Mouse (Mus musculus) liver, embryonic 12.5 days (tissue): Measurements from ENCODE around the gene Ugdh. TPM values are rescaled to one million over a fixed set of nuclear protein-coding genes. Genes with fewer than 3 reads are reported as not detected.
"Not testable (repeated sequence)": the region's sequence is repeated elsewhere in the genome, so short reads cannot be mapped to it uniquely, and the experiment has no call there.

Source experiments
- ATAC-seq: fragments of 200-750 bp; cut with Nextera tagmentation; 2 replicates; pipeline ENCODE4 v1.8.0; 2017; ENCODE audit warnings: moderate number of reproducible peaks, mild to moderate bottlenecking, moderate library complexity
- H3K27ac ChIP-seq: fragments of 300-500 bp; sonication (generic); 2 replicates; pipeline ENCODE4 v1.5.1; 2016; ENCODE audit warnings: mild to moderate bottlenecking
- H3K27me3 ChIP-seq: fragments of 300-500 bp; sonication (generic); replicated peaks from 2 replicates; pipeline ENCODE4 v1.6.1; 2016; ENCODE audit warnings: mild to moderate bottlenecking, moderate library complexity
- H3K36me3 ChIP-seq: fragments of 300-500 bp; sonication (generic); 2 replicates; pipeline ENCODE4 v1.6.1; 2016; ENCODE audit warnings: mild to moderate bottlenecking, moderate library complexity
- H3K4me1 ChIP-seq: fragments of 300-500 bp; sonication (generic); 2 replicates; pipeline ENCODE4 v1.6.1; 2016
- H3K4me2 ChIP-seq: fragments of 300-500 bp; sonication (generic); 2 replicates; pipeline ENCODE4 v1.6.1; 2016; ENCODE audit warnings: mild to moderate bottlenecking, moderate library complexity
- H3K4me3 ChIP-seq: fragments of 300-500 bp; sonication (generic); 2 replicates; pipeline ENCODE4 v1.5.1; 2016; ENCODE audit warnings: mild to moderate bottlenecking, moderate library complexity
- H3K9ac ChIP-seq: fragments of 300-500 bp; sonication (generic); 2 replicates; pipeline ENCODE4 v1.6.1; 2016; ENCODE audit warnings: mild to moderate bottlenecking, moderate library complexity
- H3K9me3 ChIP-seq: fragments of 300-500 bp; sonication (generic); replicated peaks from 2 replicates; pipeline ENCODE4 v1.6.1; 2016; ENCODE audit warnings: mild to moderate bottlenecking, moderate library complexity
- WGBS: fragments of 180-500 bp; shearing (Covaris S2); methylation state at CpG from one replicate; pipeline ENCODE4 v1.1.7; 2016; ENCODE audit not compliant: insufficient replicate concordance; 5-methylcytosine and 5-hydroxymethylcytosine counted together
- polyA plus RNA-seq: library from polyadenylated mRNA; unstranded; fragments of >200 nt; fragmentation: Nextera tagmentation; extraction: Ambion mirVana; gene quantifications from 2 replicates; pipeline ENCODE4 v1.2.1, GENCODE M21; 2016

The Ugdh gene
- 24.1 and 26.3 TPM in 2 replicates for polyA plus RNA-seq

GRCm38 (mm10) chr5:65435806-65436561 lies at the start of gene Ugdh:
Gene Ugdh, minus strand, starts transcription at chr5:65435949.
- Histone ChIP-seq H3K9ac (peak within 1 kb of the TSS; percentile 81), H3K27ac (peak within 1 kb of the TSS; percentile 78), H3K9me3 (no peaks in the 10 kb centered on the region), H3K36me3 (no peaks in the 10 kb centered on the region), H3K4me3 (peak within 1 kb of the TSS; percentile 81), H3K27me3 (peaks cover 7% of the 10 kb centered on the region; the same call in 1 of the 2 replicates), H3K4me1 (peaks cover 19% of the 10 kb centered on the region), H3K4me2 (peak within 1 kb of the TSS; percentile 95)
- WGBS = under 1% methylated on average over 51 of the region's 51 CpGs
- peak; percentile 98 for ATAC-seq

- no peak for ATAC-seq
- peaks cover 39% of the 10 kb centered on the region for H3K4me1 ChIP-seq
- WGBS = 71% methylated on average over 4 of the region's 4 CpGs
- H3K27ac ChIP-seq = no peak overlapping the region
- no peak overlapping the region for H3K4me3 ChIP-seq
- H3K36me3 ChIP-seq = no peaks in the 10 kb centered on the region
- no peak overlapping the region for H3K9ac ChIP-seq
- H3K27me3 ChIP-seq = no peaks in the 10 kb centered on the region
- no peaks in the 10 kb centered on the region for H3K9me3 ChIP-seq
- H3K4me2 ChIP-seq = no peak overlapping the region
Measured at GRCm38 (mm10) chr5:65482996-65483395, 47.2 kb upstream of the Ugdh start.

- ATAC-seq = peak; percentile 50
- WGBS = 16% methylated on average over 4 of the region's 4 CpGs
- H3K4me3 ChIP-seq = no peak overlapping the region
- no peaks in the 10 kb centered on the region for H3K27me3 ChIP-seq
- H3K9ac ChIP-seq = no peak overlapping the region
- H3K9me3 ChIP-seq = no peaks in the 10 kb centered on the region
- no peak overlapping the region for H3K4me2 ChIP-seq
- 0 out of 2 replicates have a peak overlapping the region, but pooled peaks have one; percentile 9 for H3K27ac ChIP-seq
- H3K36me3 ChIP-seq = no peaks in the 10 kb centered on the region
- H3K4me1 ChIP-seq = peaks cover 55% of the 10 kb centered on the region
Measured at GRCm38 (mm10) chr5:65480511-65480910, 44.8 kb upstream of the Ugdh start.

GRCm38 (mm10) chr5:65479681-65480445 lies 44.1 kb upstream of the Ugdh start:
- Histone ChIP-seq H3K4me2 (no peak overlapping the region), H3K9me3 (no peaks in the 10 kb centered on the region), H3K36me3 (no peaks in the 10 kb centered on the region), H3K4me3 (no peak overlapping the region), H3K27me3 (no peaks in the 10 kb centered on the region), H3K9ac (peak overlapping the region; percentile 1; the same call in 1 of the 2 replicates), H3K4me1 (peaks cover 60% of the 10 kb centered on the region), H3K27ac (no peak overlapping the region)
- no peak for ATAC-seq
- 75% methylated on average over 9 of the region's 9 CpGs for WGBS

- no peaks in the 10 kb centered on the region for H3K27me3 ChIP-seq
- 66% methylated on average over 4 of the region's 4 CpGs for WGBS
- H3K9ac ChIP-seq = no peak overlapping the region
- ATAC-seq = no peak
- H3K9me3 ChIP-seq = no peaks in the 10 kb centered on the region
- no peaks in the 10 kb centered on the region for H3K36me3 ChIP-seq
- no peak overlapping the region for H3K27ac ChIP-seq
- H3K4me3 ChIP-seq = no peak overlapping the region
- no peak overlapping the region for H3K4me2 ChIP-seq
- H3K4me1 ChIP-seq = peaks cover 54% of the 10 kb centered on the region
Measured at GRCm38 (mm10) chr5:65478224-65478623, 42.5 kb upstream of the Ugdh start.

- peak; percentile 82 for ATAC-seq
- not testable (repeated sequence) for H3K27me3 ChIP-seq, H3K36me3 ChIP-seq, H3K4me3 ChIP-seq, H3K9me3 ChIP-seq, H3K4me2 ChIP-seq, H3K9ac ChIP-seq
- Histone ChIP-seq H3K4me1 (peaks cover 54% of the 10 kb centered on the region), H3K27ac (peak overlapping the region; percentile 67)
- WGBS = 35% methylated on average over 4 of the region's 4 CpGs
Measured at GRCm38 (mm10) chr5:65476739-65477138, 41.0 kb upstream of the Ugdh start.

GRCm38 (mm10) chr5:65475806-65476205 lies 40.1 kb upstream of the Ugdh start:
- H3K27me3 ChIP-seq = no peaks in the 10 kb centered on the region
- H3K27ac ChIP-seq = 0 out of 2 replicates have a peak overlapping the region, but pooled peaks have one; percentile 12
- WGBS = 39% methylated on average over 2 of the region's 2 CpGs
- peaks cover 52% of the 10 kb centered on the region for H3K4me1 ChIP-seq
- no peak for ATAC-seq
- no peak overlapping the region for H3K4me3 ChIP-seq
- no peak overlapping the region for H3K9ac ChIP-seq
- no peaks in the 10 kb centered on the region for H3K9me3 ChIP-seq
- no peak overlapping the region for H3K4me2 ChIP-seq
- no peaks in the 10 kb centered on the region for H3K36me3 ChIP-seq

GRCm38 (mm10) chr5:65469766-65470165 lies 34.0 kb upstream of the Ugdh start:
- WGBS = 68% methylated on average over 6 of the region's 6 CpGs
- ATAC-seq = no peak
- no peak overlapping the region for H3K9ac ChIP-seq
- H3K9me3 ChIP-seq = no peaks in the 10 kb centered on the region
- no peak overlapping the region for H3K27ac ChIP-seq
- 0 out of 2 replicates have a peak, but pooled peaks cover 1% of the 10 kb centered on the region for H3K4me1 ChIP-seq
- H3K4me3 ChIP-seq = no peak overlapping the region
- H3K27me3 ChIP-seq = no peaks in the 10 kb centered on the region
- H3K4me2 ChIP-seq = no peak overlapping the region
- H3K36me3 ChIP-seq = peaks cover 20% of the 10 kb centered on the region

GRCm38 (mm10) chr5:65466911-65467310 lies 31.2 kb upstream of the Ugdh start:
- Histone ChIP-seq H3K36me3 (peaks cover 20% of the 10 kb centered on the region), H3K4me3 (no peak overlapping the region), H3K27ac (no peak overlapping the region), H3K9ac (no peak overlapping the region), H3K4me2 (no peak overlapping the region), H3K9me3 (no peaks in the 10 kb centered on the region), H3K4me1 (no peaks in the 10 kb centered on the region), H3K27me3 (no peaks in the 10 kb centered on the region)
- 55% methylated on average over 3 of the region's 3 CpGs for WGBS
- ATAC-seq = no peak

- no peak for ATAC-seq
- no peak overlapping the region for H3K4me3 ChIP-seq
- no peak overlapping the region for H3K27ac ChIP-seq
- no peaks in the 10 kb centered on the region for H3K36me3 ChIP-seq
- no peak overlapping the region for H3K9ac ChIP-seq
- H3K4me2 ChIP-seq = no peak overlapping the region
- no peaks in the 10 kb centered on the region for H3K9me3 ChIP-seq
- no peaks in the 10 kb centered on the region for H3K4me1 ChIP-seq
- 78% methylated on average over 14 of the region's 14 CpGs for WGBS
- no peaks in the 10 kb centered on the region for H3K27me3 ChIP-seq
Measured at GRCm38 (mm10) chr5:65460361-65460760, 24.6 kb upstream of the Ugdh start.

- 76% methylated on average over 3 of the region's 3 CpGs for WGBS
Measured at GRCm38 (mm10) chr5:65459454-65459853, 23.7 kb upstream of the Ugdh start.

GRCm38 (mm10) chr5:65457846-65458245 lies 22.1 kb upstream of the Ugdh start:
- ATAC-seq = no peak
- H3K27ac ChIP-seq = no peak overlapping the region
- no peak overlapping the region for H3K9ac ChIP-seq
- H3K36me3 ChIP-seq = no peaks in the 10 kb centered on the region
- no peaks in the 10 kb centered on the region for H3K9me3 ChIP-seq
- WGBS = 53% methylated on average over 5 of the region's 5 CpGs
- no peak overlapping the region for H3K4me2 ChIP-seq
- H3K4me1 ChIP-seq = no peaks in the 10 kb centered on the region
- no peaks in the 10 kb centered on the region for H3K27me3 ChIP-seq
- no peak overlapping the region for H3K4me3 ChIP-seq

More at GRCm38 (mm10) chr5:65459454-65459853, 23.7 kb upstream of the Ugdh start:
- no peak overlapping the region for H3K4me2 ChIP-seq
- H3K27me3 ChIP-seq = no peaks in the 10 kb centered on the region
- H3K4me1 ChIP-seq = no peaks in the 10 kb centered on the region
- H3K27ac ChIP-seq = no peak overlapping the region
- no peak for ATAC-seq
- no peaks in the 10 kb centered on the region for H3K9me3 ChIP-seq
- no peak overlapping the region for H3K4me3 ChIP-seq
- H3K9ac ChIP-seq = no peak overlapping the region
- H3K36me3 ChIP-seq = no peaks in the 10 kb centered on the region
